Mouse (Mus musculus): ENCODE results near the gene Pea15a. TPM values are rescaled to one million over a fixed set of nuclear protein-coding genes. Genes with fewer than 3 reads are reported as not detected.

Gene Pea15a
- polyA plus RNA-seq, 1 experiment from 2014 or later: 283 TPM

GRCm38 (mm10) chr1:172155518-172155917 lies 51.1 kb downstream of the Pea15a start:
- no peaks in the 10 kb centered on the region for H3K9me3 ChIP-seq (ENCODE audit: control insufficient read depth, low read length)
- H3K4me2 ChIP-seq (replicated peaks; ENCODE audit: low read depth, low read length): no peak overlapping the region
- H3K4me3 ChIP-seq (ENCODE audit: low read depth, low read length): no peak overlapping the region
- H3K27ac ChIP-seq (ENCODE audit: low read depth, low read length): no peak overlapping the region
- ATAC-seq (ENCODE audit: low FRiP score) (no peak), DNase-seq (ENCODE audit: low spot score) (no peak)
- H3K9ac ChIP-seq (ENCODE audit: low read depth, low read length): no peak overlapping the region
- H3K27me3 ChIP-seq (ENCODE audit: control insufficient read depth, insufficient read depth, low read length): no peaks in the 10 kb centered on the region
- 98% methylated on average over 3 of the region's 3 CpGs for WGBS
- H3K36me3 ChIP-seq (ENCODE audit: control insufficient read depth, insufficient read depth, low read length): no peaks in the 10 kb centered on the region
- no peaks in the 10 kb centered on the region for H3K4me1 ChIP-seq (replicated peaks; ENCODE audit: control insufficient read depth, insufficient read depth, low read length)

- Histone ChIP-seq H3K9me3 (ENCODE audit: control insufficient read depth, low read length) (no peaks in the 10 kb centered on the region), H3K36me3 (ENCODE audit: control insufficient read depth, insufficient read depth, low read length) (no peaks in the 10 kb centered on the region), H3K4me1 (replicated peaks; ENCODE audit: control insufficient read depth, insufficient read depth, low read length) (no peaks in the 10 kb centered on the region), H3K4me2 (replicated peaks; ENCODE audit: low read depth, low read length) (no peak overlapping the region), H3K9ac (ENCODE audit: low read depth, low read length) (no peak overlapping the region), H3K4me3 (ENCODE audit: low read depth, low read length) (no peak overlapping the region), H3K27ac (ENCODE audit: low read depth, low read length) (no peak overlapping the region), H3K27me3 (ENCODE audit: control insufficient read depth, insufficient read depth, low read length) (no peaks in the 10 kb centered on the region)
- 94% methylated on average over 3 of the region's 3 CpGs for WGBS
- ATAC-seq (ENCODE audit: low FRiP score): no peak
- no peak for DNase-seq (ENCODE audit: low spot score)
These were observed 52.1 kb downstream of the Pea15a start for GRCm38 (mm10) chr1:172154536-172154935.

- Histone ChIP-seq H3K4me3 (ENCODE audit: low read depth, low read length) (peak overlapping the region; percentile 93), H3K9me3 (ENCODE audit: control insufficient read depth, low read length) (no peaks in the 10 kb centered on the region), H3K4me2 (replicated peaks; ENCODE audit: low read depth, low read length) (peak overlapping the region; percentile 64), H3K27me3 (ENCODE audit: control insufficient read depth, insufficient read depth, low read length) (no peaks in the 10 kb centered on the region), H3K36me3 (ENCODE audit: control insufficient read depth, insufficient read depth, low read length) (no peaks in the 10 kb centered on the region), H3K9ac (ENCODE audit: low read depth, low read length) (peak overlapping the region; percentile 98), H3K4me1 (replicated peaks; ENCODE audit: control insufficient read depth, insufficient read depth, low read length) (peaks cover 3% of the 10 kb centered on the region; the same call in 1 of the 2 replicates), H3K27ac (ENCODE audit: low read depth, low read length) (peak overlapping the region; percentile 95; the same call in 1 of the 2 replicates)
- ATAC-seq (ENCODE audit: low FRiP score) (no peak), DNase-seq (ENCODE audit: low spot score) (peak; percentile 12)
- 25% methylated on average over 19 of the region's 19 CpGs for WGBS
These were observed 57.4 kb downstream of the Pea15a start for GRCm38 (mm10) chr1:172148955-172149815.

GRCm38 (mm10) chr1:172148279-172148954 lies 58.2 kb downstream of the Pea15a start:
- Histone ChIP-seq H3K9me3 (ENCODE audit: control insufficient read depth, low read length) (no peaks in the 10 kb centered on the region), H3K36me3 (ENCODE audit: control insufficient read depth, insufficient read depth, low read length) (no peaks in the 10 kb centered on the region), H3K4me1 (replicated peaks; ENCODE audit: control insufficient read depth, insufficient read depth, low read length) (peaks cover 3% of the 10 kb centered on the region; the same call in 1 of the 2 replicates), H3K9ac (ENCODE audit: low read depth, low read length) (peak overlapping the region; percentile 98), H3K27me3 (ENCODE audit: control insufficient read depth, insufficient read depth, low read length) (no peaks in the 10 kb centered on the region), H3K4me3 (ENCODE audit: low read depth, low read length) (peak overlapping the region; percentile 93), H3K27ac (ENCODE audit: low read depth, low read length) (peak overlapping the region; percentile 95), H3K4me2 (replicated peaks; ENCODE audit: low read depth, low read length) (peak overlapping the region; percentile 64)
- DNase-seq (ENCODE audit: low spot score) (peak; percentile 73), ATAC-seq (ENCODE audit: low FRiP score) (peak; percentile 80)
- under 1% methylated on average over 40 of the region's 40 CpGs for WGBS

- Histone ChIP-seq H3K27me3 (ENCODE audit: control insufficient read depth, insufficient read depth, low read length) (no peaks in the 10 kb centered on the region), H3K9ac (ENCODE audit: low read depth, low read length) (peak within 1 kb of the TSS; percentile 98), H3K36me3 (ENCODE audit: control insufficient read depth, insufficient read depth, low read length) (no peaks in the 10 kb centered on the region), H3K4me1 (replicated peaks; ENCODE audit: control insufficient read depth, insufficient read depth, low read length) (peaks cover 3% of the 10 kb centered on the region; the same call in 1 of the 2 replicates), H3K4me2 (replicated peaks; ENCODE audit: low read depth, low read length) (peak within 1 kb of the TSS; percentile 64), H3K27ac (ENCODE audit: low read depth, low read length) (peak within 1 kb of the TSS; percentile 95), H3K4me3 (ENCODE audit: low read depth, low read length) (peak within 1 kb of the TSS; percentile 93), H3K9me3 (ENCODE audit: control insufficient read depth, low read length) (no peaks in the 10 kb centered on the region)
- WGBS: under 1% methylated on average over 41 of the region's 42 CpGs
- DNase-seq (ENCODE audit: low spot score): peak; percentile 97
- peak; percentile 99 for ATAC-seq (ENCODE audit: low FRiP score)
These were observed 58.7 kb downstream of the Pea15a start, which contains the start of gene Dcaf8 for GRCm38 (mm10) chr1:172147835-172148278. TSS of gene Dcaf8 (plus strand) at chr1:172148084.

Other genes with a start within 250 kb of the Pea15a start
- 60.3 and 61.6 TPM in 2 replicates for gene Vangl2, start 178.4 kb downstream of the Pea15a start, polyA plus RNA-seq (2014; fragmentation: Nextera tagmentation; extraction: Ambion mirVana)
- gene Nhlh1, start 149.2 kb downstream of the Pea15a start, polyA plus RNA-seq (2014; fragmentation: Nextera tagmentation; extraction: Ambion mirVana): 20.5 and 22.3 TPM in 2 replicates
- gene Copa, start 124.3 kb downstream of the Pea15a start, polyA plus RNA-seq (2014; fragmentation: Nextera tagmentation; extraction: Ambion mirVana): 154 and 191 TPM in 2 replicates
- gene Ncstn, start 124.0 kb downstream of the Pea15a start, polyA plus RNA-seq (2014; fragmentation: Nextera tagmentation; extraction: Ambion mirVana): 120 and 121 TPM in 2 replicates
- gene Pex19, start 80.0 kb downstream of the Pea15a start, polyA plus RNA-seq (2014; fragmentation: Nextera tagmentation; extraction: Ambion mirVana): 173 and 179 TPM in 2 replicates
- 87.8 and 96.0 TPM in 2 replicates for gene Dcaf8, start 58.7 kb downstream of the Pea15a start, polyA plus RNA-seq (2014; fragmentation: Nextera tagmentation; extraction: Ambion mirVana)
- gene Casq1, start 13.1 kb upstream of the Pea15a start, polyA plus RNA-seq (2014; fragmentation: Nextera tagmentation; extraction: Ambion mirVana): 1.4 and 2.5 TPM in 2 replicates
- 0.06 TPM in 1 of 2 replicates, not detected in the other for gene Atp1a4, start 51.6 kb upstream of the Pea15a start, polyA plus RNA-seq (2014; fragmentation: Nextera tagmentation; extraction: Ambion mirVana)
- 123 and 136 TPM in 2 replicates for gene Igsf8, start 54.8 kb upstream of the Pea15a start, polyA plus RNA-seq (2014; fragmentation: Nextera tagmentation; extraction: Ambion mirVana)
- 1.9 and 2.6 TPM in 2 replicates for gene Atp1a2, start 91.3 kb upstream of the Pea15a start, polyA plus RNA-seq (2014; fragmentation: Nextera tagmentation; extraction: Ambion mirVana)
- gene Kcnj9, start 122.5 kb upstream of the Pea15a start, polyA plus RNA-seq (2014; fragmentation: Nextera tagmentation; extraction: Ambion mirVana): 0.17 and 0.46 TPM in 2 replicates
- 0.73 TPM in 2 replicates for gene Kcnj10, start 134.4 kb upstream of the Pea15a start, polyA plus RNA-seq (2014; fragmentation: Nextera tagmentation; extraction: Ambion mirVana)
- gene Pigm, start 169.7 kb upstream of the Pea15a start, polyA plus RNA-seq (2014; fragmentation: Nextera tagmentation; extraction: Ambion mirVana): 11.0 and 11.8 TPM in 2 replicates